Mouse (Mus musculus) limb, embryonic 13.5 days (tissue): ENCODE data around the gene Prim1. TPM values are rescaled to one million over a fixed set of nuclear protein-coding genes. Genes with fewer than 3 reads are reported as not detected.

Experiments used
- ATAC-seq: fragments of 200-750 bp; cut with Nextera tagmentation; 2 replicates; pipeline ENCODE4 v1.8.0; 2017; ENCODE audit warnings: low read depth, moderate number of reproducible peaks, moderate TSS enrichment; ENCODE audit not compliant: low FRiP score
- H3K27ac ChIP-seq: fragments of 300-500 bp; sonication (generic); 2 replicates; pipeline ENCODE4 v1.5.1; 2015; ENCODE audit warnings: inconsistent platforms, mild to moderate bottlenecking, moderate library complexity
- H3K27me3 ChIP-seq: fragments of 300-500 bp; sonication (generic); 2 replicates; pipeline ENCODE4 v1.6.1; 2015; ENCODE audit warnings: mild to moderate bottlenecking, inconsistent platforms
- H3K36me3 ChIP-seq: fragments of 300-500 bp; sonication (generic); 2 replicates; pipeline ENCODE4 v1.6.1; 2015; ENCODE audit warnings: inconsistent platforms, mild to moderate bottlenecking, moderate library complexity
- H3K4me1 ChIP-seq: fragments of 300-500 bp; sonication (generic); 2 replicates; pipeline ENCODE4 v1.6.1; 2015; ENCODE audit warnings: inconsistent platforms
- H3K4me2 ChIP-seq: fragments of 300-500 bp; sonication (generic); replicated peaks from 2 replicates; pipeline ENCODE4 v1.6.1; 2015; ENCODE audit warnings: inconsistent platforms, mild to moderate bottlenecking, moderate library complexity
- H3K4me3 ChIP-seq: fragments of 300-500 bp; sonication (generic); 2 replicates; pipeline ENCODE4 v1.5.1; 2015; ENCODE audit warnings: moderate library complexity, mild to moderate bottlenecking, inconsistent platforms
- H3K9ac ChIP-seq: fragments of 300-500 bp; sonication (generic); 2 replicates; pipeline ENCODE4 v1.6.1; 2015; ENCODE audit warnings: mild to moderate bottlenecking, inconsistent platforms
- H3K9me3 ChIP-seq: fragments of 300-500 bp; sonication (generic); 2 replicates; pipeline ENCODE4 v1.6.1; 2016; ENCODE audit warnings: inconsistent platforms
- WGBS: fragments of 180-500 bp; shearing (Covaris S2); methylation state at CpG from one replicate; pipeline ENCODE4 v1.1.7; 2015; 5-methylcytosine and 5-hydroxymethylcytosine counted together
- polyA plus RNA-seq: library from polyadenylated mRNA; unstranded; fragments of >200 nt; fragmentation: Nextera tagmentation; extraction: Ambion mirVana; gene quantifications from 2 replicates; pipeline ENCODE4 v1.2.1, GENCODE M21; 2015

Prim1 gene
- polyA plus RNA-seq, 1 experiment from 2014 or later = 96.1 TPM

- WGBS = 72% methylated on average over 10 of the region's 10 CpGs
- Histone ChIP-seq H3K4me2 (no peak overlapping the region), H3K27ac (no peak overlapping the region), H3K9me3 (no peaks in the 10 kb centered on the region), H3K9ac (no peak overlapping the region), H3K27me3 (no peaks in the 10 kb centered on the region), H3K4me1 (no peaks in the 10 kb centered on the region), H3K36me3 (no peaks in the 10 kb centered on the region), H3K4me3 (no peak overlapping the region)
- no peak for ATAC-seq
These were observed 10.1 kb upstream of the Prim1 start for GRCm38 (mm10) chr10:128004918-128005317.

- 83% methylated on average over 8 of the region's 8 CpGs for WGBS
- H3K4me1 ChIP-seq = no peaks in the 10 kb centered on the region
- no peak overlapping the region for H3K4me3 ChIP-seq
- no peak overlapping the region for H3K4me2 ChIP-seq
- no peak overlapping the region for H3K9ac ChIP-seq
- H3K36me3 ChIP-seq = no peaks in the 10 kb centered on the region
- no peak for ATAC-seq
- H3K27ac ChIP-seq = no peak overlapping the region
- no peaks in the 10 kb centered on the region for H3K9me3 ChIP-seq
- no peaks in the 10 kb centered on the region for H3K27me3 ChIP-seq
These were observed 9.5 kb upstream of the Prim1 start for GRCm38 (mm10) chr10:128005479-128005878.

DNA sequence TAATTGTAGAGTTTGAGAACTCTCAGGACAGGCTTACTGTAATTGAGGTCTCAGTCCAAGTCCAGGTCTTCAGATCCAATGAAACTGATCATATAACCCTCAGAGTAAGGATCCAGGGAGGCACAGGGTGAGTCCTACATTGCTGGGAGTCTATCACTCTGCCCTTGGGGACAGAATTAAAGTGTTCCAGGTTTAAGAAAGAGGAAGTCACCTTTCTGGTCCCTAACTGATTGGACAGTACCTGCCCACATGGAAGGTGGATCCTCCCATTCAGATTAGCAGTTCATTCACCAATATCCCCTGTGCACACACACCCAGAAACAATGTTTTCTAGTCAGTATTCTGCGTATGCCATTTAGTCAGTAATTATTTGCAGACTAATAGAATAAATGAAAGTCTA is 7.5 kb upstream of the Prim1 start, which contains the start of gene Hsd17b6:
TSS of gene Hsd17b6 (minus strand) at position 166 of the 400 bp plus-strand sequence.
- Histone ChIP-seq H3K27ac (no peak within 1 kb of the TSS), H3K4me1 (no peaks in the 10 kb centered on the region), H3K9ac (no peak within 1 kb of the TSS), H3K4me3 (no peak within 1 kb of the TSS), H3K36me3 (no peaks in the 10 kb centered on the region), H3K4me2 (no peak within 1 kb of the TSS), H3K27me3 (no peaks in the 10 kb centered on the region), H3K9me3 (no peaks in the 10 kb centered on the region)
- 92% methylated on average over 1 of the region's 1 CpGs for WGBS
- no peak for ATAC-seq

GRCm38 (mm10) chr10:128008207-128008889 is 6.6 kb upstream of the Prim1 start:
- ATAC-seq = peak; percentile 85

GRCm38 (mm10) chr10:128009735-128010134 is 5.2 kb upstream of the Prim1 start:
- no peak overlapping the region for H3K9ac ChIP-seq
- WGBS = 82% methylated on average over 5 of the region's 5 CpGs
- H3K27me3 ChIP-seq = no peaks in the 10 kb centered on the region
- H3K27ac ChIP-seq = no peak overlapping the region
- H3K4me2 ChIP-seq = no peak overlapping the region
- H3K36me3 ChIP-seq = no peaks in the 10 kb centered on the region
- H3K9me3 ChIP-seq = no peaks in the 10 kb centered on the region
- no peak overlapping the region for H3K4me3 ChIP-seq
- no peaks in the 10 kb centered on the region for H3K4me1 ChIP-seq
- ATAC-seq = no peak

More at GRCm38 (mm10) chr10:128008207-128008889, 6.6 kb upstream of the Prim1 start:
- no peaks in the 10 kb centered on the region for H3K4me1 ChIP-seq
- no peak overlapping the region for H3K9ac ChIP-seq
- H3K36me3 ChIP-seq = no peaks in the 10 kb centered on the region
- H3K27me3 ChIP-seq = no peaks in the 10 kb centered on the region
- H3K4me2 ChIP-seq = no peak overlapping the region
- no peak overlapping the region for H3K4me3 ChIP-seq
- no peak overlapping the region for H3K27ac ChIP-seq
- 11% methylated on average over 4 of the region's 4 CpGs for WGBS
- no peaks in the 10 kb centered on the region for H3K9me3 ChIP-seq

DNA sequence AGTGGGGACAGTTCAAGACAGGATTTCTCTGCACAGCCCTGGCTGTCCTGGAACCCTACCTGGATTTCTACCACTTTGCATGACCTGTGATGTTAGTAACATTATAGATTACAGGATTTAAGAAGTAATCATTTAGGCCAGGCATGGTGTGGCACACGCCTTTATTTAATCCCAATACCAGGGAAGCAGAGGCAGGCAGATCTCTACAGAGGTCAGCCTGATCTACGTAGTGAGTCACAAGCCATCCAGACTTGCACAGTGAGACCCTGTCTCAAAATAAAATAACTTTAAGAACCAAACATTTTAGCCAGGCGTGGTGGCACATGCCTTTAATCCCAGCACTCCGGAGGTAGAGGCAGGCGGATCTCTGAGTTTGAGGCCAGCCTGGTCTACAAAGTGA is 7.2 kb downstream of the Prim1 start:
- Histone ChIP-seq H3K4me1 (no peaks in the 10 kb centered on the region), H3K4me3 (no peak overlapping the region), H3K36me3 (peaks cover 84% of the 10 kb centered on the region), H3K9me3 (no peaks in the 10 kb centered on the region), H3K9ac (no peak overlapping the region), H3K27ac (no peak overlapping the region), H3K27me3 (no peaks in the 10 kb centered on the region), H3K4me2 (no peak overlapping the region)
- WGBS = 96% methylated on average over 5 of the region's 5 CpGs
- no peak for ATAC-seq

- H3K4me3 ChIP-seq = no peak overlapping the region
- H3K4me1 ChIP-seq = no peaks in the 10 kb centered on the region
- no peak for ATAC-seq
- 96% methylated on average over 10 of the region's 10 CpGs for WGBS
- H3K9ac ChIP-seq = no peak overlapping the region
- no peaks in the 10 kb centered on the region for H3K9me3 ChIP-seq
- H3K36me3 ChIP-seq = peaks cover 89% of the 10 kb centered on the region
- H3K27me3 ChIP-seq = no peaks in the 10 kb centered on the region
- H3K27ac ChIP-seq = no peak overlapping the region
- H3K4me2 ChIP-seq = no peak overlapping the region
These were observed 8.5 kb downstream of the Prim1 start for GRCm38 (mm10) chr10:128023496-128023895.

DNA sequence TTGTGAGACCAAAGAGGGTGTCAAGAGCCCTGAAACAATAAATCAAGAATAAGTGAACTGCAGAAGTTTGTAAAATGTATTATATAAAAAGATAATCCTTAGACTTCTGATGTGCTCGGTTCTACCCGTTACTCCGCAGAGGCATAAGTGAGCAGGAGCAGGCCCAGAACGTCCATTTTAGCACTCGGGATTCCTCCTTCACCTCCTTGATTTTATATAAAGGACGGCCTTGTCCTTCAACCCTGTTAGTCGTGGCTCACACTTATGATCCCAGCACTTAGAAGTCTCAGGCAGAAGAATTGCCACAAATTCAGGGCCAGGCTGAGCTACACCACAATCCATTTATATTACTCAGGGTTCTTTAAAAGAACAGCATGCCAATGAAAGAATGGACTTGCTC is 15.0 kb downstream of the Prim1 start:
- Histone ChIP-seq H3K4me1 (peaks cover 5% of the 10 kb centered on the region), H3K36me3 (peaks cover 63% of the 10 kb centered on the region), H3K4me2 (no peak overlapping the region), H3K27ac (no peak overlapping the region), H3K4me3 (no peak overlapping the region), H3K27me3 (no peaks in the 10 kb centered on the region), H3K9ac (no peak overlapping the region), H3K9me3 (no peaks in the 10 kb centered on the region)
- WGBS = 90% methylated on average over 7 of the region's 7 CpGs
- ATAC-seq = no peak

DNA sequence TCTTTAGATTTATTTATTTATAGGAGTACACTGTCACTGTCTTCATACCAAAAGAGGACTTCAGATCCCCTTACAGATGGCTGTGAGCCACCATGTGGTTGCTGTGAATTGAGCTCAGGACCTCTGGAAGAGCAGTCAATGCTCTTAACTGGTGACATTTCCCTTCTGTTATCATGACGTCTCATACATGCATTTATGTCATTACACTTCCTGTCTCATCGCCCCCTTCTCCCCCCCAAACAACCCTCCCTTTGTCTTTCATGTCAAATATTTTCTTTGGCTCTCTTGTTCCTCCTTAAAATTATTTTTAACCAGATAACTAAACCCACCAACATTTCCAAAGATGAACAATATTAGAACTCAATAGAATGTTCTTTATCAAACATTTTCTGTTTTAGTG is 15.9 kb downstream of the Prim1 start:
- Histone ChIP-seq H3K4me3 (no peak overlapping the region), H3K27me3 (no peaks in the 10 kb centered on the region), H3K4me2 (no peak overlapping the region), H3K36me3 (peaks cover 55% of the 10 kb centered on the region), H3K4me1 (peaks cover 5% of the 10 kb centered on the region), H3K9ac (no peak overlapping the region), H3K27ac (no peak overlapping the region), H3K9me3 (no peaks in the 10 kb centered on the region)
- 76% methylated on average over 2 of the region's 2 CpGs for WGBS
- ATAC-seq = no peak

- 6% methylated on average over 10 of the region's 10 CpGs for WGBS
- ATAC-seq = no peak
- Histone ChIP-seq H3K4me1 (peaks cover 51% of the 10 kb centered on the region), H3K36me3 (peaks cover 37% of the 10 kb centered on the region), H3K4me2 (peak overlapping the region; percentile 92), H3K27me3 (no peaks in the 10 kb centered on the region), H3K9ac (peak overlapping the region; percentile 100), H3K4me3 (peak overlapping the region; percentile 86), H3K9me3 (no peaks in the 10 kb centered on the region), H3K27ac (peak overlapping the region; percentile 96)
These were observed 21.9 kb downstream of the Prim1 start for GRCm38 (mm10) chr10:128036746-128037425.

- ATAC-seq = no peak
- Histone ChIP-seq H3K9ac (peak overlapping the region; percentile 40), H3K27ac (no peak overlapping the region), H3K9me3 (no peaks in the 10 kb centered on the region), H3K4me2 (peak overlapping the region; percentile 45), H3K4me1 (peaks cover 61% of the 10 kb centered on the region), H3K4me3 (peak overlapping the region; percentile 7), H3K27me3 (no peaks in the 10 kb centered on the region), H3K36me3 (peaks cover 47% of the 10 kb centered on the region)
- 79% methylated on average over 3 of the region's 3 CpGs for WGBS
These were observed 23.0 kb downstream of the Prim1 start for GRCm38 (mm10) chr10:128037921-128038320.

- Histone ChIP-seq H3K27ac (no peak overlapping the region), H3K4me3 (no peak overlapping the region), H3K36me3 (peaks cover 59% of the 10 kb centered on the region), H3K4me1 (peaks cover 71% of the 10 kb centered on the region), H3K9ac (no peak overlapping the region), H3K27me3 (no peaks in the 10 kb centered on the region), H3K9me3 (no peaks in the 10 kb centered on the region), H3K4me2 (peak overlapping the region; percentile 45; the same call in 1 of the 2 replicates)
- 43% methylated on average over 5 of the region's 5 CpGs for WGBS
- ATAC-seq = no peak
These were observed 24.2 kb downstream of the Prim1 start for GRCm38 (mm10) chr10:128039167-128039566.
